Mouse (Mus musculus): ENCODE measurements around the gene Glyat. TPM values are rescaled to one million over a fixed set of nuclear protein-coding genes. Genes with fewer than 3 reads are reported as not detected.

The Glyat gene
- polyA plus RNA-seq, 1 experiment from 2014 or later = not detected

Other genes starting within 250 kb of the Glyat start
- not detected in 2 replicates for gene Olfr1440, start 246.0 kb upstream of the Glyat start, polyA plus RNA-seq (2016; fragmentation: Nextera tagmentation; extraction: Ambion mirVana)
- not detected in 2 replicates for gene Olfr1441, start 215.9 kb upstream of the Glyat start, polyA plus RNA-seq (2016; fragmentation: Nextera tagmentation; extraction: Ambion mirVana)
- gene Pfpl, start 205.4 kb upstream of the Glyat start, polyA plus RNA-seq (2016; fragmentation: Nextera tagmentation; extraction: Ambion mirVana) = not detected in 2 replicates
- 0.24 and 0.35 TPM in 2 replicates for gene Mpeg1, start 172.5 kb upstream of the Glyat start, polyA plus RNA-seq (2016; fragmentation: Nextera tagmentation; extraction: Ambion mirVana)
- 56.5 and 65.2 TPM in 2 replicates for gene Dtx4, start 131.9 kb upstream of the Glyat start, polyA plus RNA-seq (2016; fragmentation: Nextera tagmentation; extraction: Ambion mirVana)
- gene Fam111a, start 87.6 kb upstream of the Glyat start, polyA plus RNA-seq (2016; fragmentation: Nextera tagmentation; extraction: Ambion mirVana) = 15.3 and 20.2 TPM in 2 replicates
- gene Gm4952, start 33.3 kb upstream of the Glyat start, polyA plus RNA-seq (2016; fragmentation: Nextera tagmentation; extraction: Ambion mirVana) = 0.18 TPM in 1 of 2 replicates, not detected in the other
- gene Olfr1442, start 37.1 kb downstream of the Glyat start, polyA plus RNA-seq (2016; fragmentation: Nextera tagmentation; extraction: Ambion mirVana) = not detected in 2 replicates
- not detected in 2 replicates for gene Olfr1443, start 44.8 kb downstream of the Glyat start, polyA plus RNA-seq (2016; fragmentation: Nextera tagmentation; extraction: Ambion mirVana)
- not detected in 2 replicates for gene Keg1, start 62.5 kb downstream of the Glyat start, polyA plus RNA-seq (2016; fragmentation: Nextera tagmentation; extraction: Ambion mirVana)
- gene Cntf, start 132.3 kb downstream of the Glyat start, polyA plus RNA-seq (2016; fragmentation: Nextera tagmentation; extraction: Ambion mirVana) = 1.1 and 2.0 TPM in 2 replicates
- gene Zfp91, start 162.8 kb downstream of the Glyat start, polyA plus RNA-seq (2016; fragmentation: Nextera tagmentation; extraction: Ambion mirVana) = 12.6 and 14.3 TPM in 2 replicates
- 0.73 and 1.1 TPM in 2 replicates for gene Lpxn, start 162.9 kb downstream of the Glyat start, polyA plus RNA-seq (2016; fragmentation: Nextera tagmentation; extraction: Ambion mirVana)
- not detected in 2 replicates for gene Gm5244, start 213.4 kb downstream of the Glyat start, polyA plus RNA-seq (2016; fragmentation: Nextera tagmentation; extraction: Ambion mirVana)
- not detected in 2 replicates for gene Olfr1444, start 224.0 kb downstream of the Glyat start, polyA plus RNA-seq (2016; fragmentation: Nextera tagmentation; extraction: Ambion mirVana)

Data from hindbrain, embryonic 10.5 days (tissue).